Mouse (Mus musculus) liver, embryonic 14.5 days (tissue): ENCODE data around the gene Slk. TPM values are rescaled to one million over a fixed set of nuclear protein-coding genes. Genes with fewer than 3 reads are reported as not detected.

ENCODE experiments used
- ATAC-seq: fragments of 200-750 bp; cut with Nextera tagmentation; 2 replicates; pipeline ENCODE4 v1.8.0; 2017; ENCODE audit warnings: moderate number of reproducible peaks, mild to moderate bottlenecking, moderate library complexity; ENCODE audit not compliant: insufficient read depth
- DNase-seq, 3 experiments: peaks; one replicate each; pipeline ENCODE4 v3.0.0-alpha.2; 2012 to 2013; ENCODE audit warnings: low read depth in 3 of 3, low spot score in 3 of 3
- H3K27ac ChIP-seq: fragments of 300-500 bp; sonication (generic); 2 replicates; pipeline ENCODE4 v1.5.1; 2014; ENCODE audit warnings: moderate library complexity, mild to moderate bottlenecking, control low read depth, inconsistent platforms
- H3K27me3 ChIP-seq: fragments of 300-500 bp; sonication (generic); 2 replicates; pipeline ENCODE4 v1.6.1; 2014; ENCODE audit warnings: mild to moderate bottlenecking, low read length, moderate library complexity; ENCODE audit not compliant: control insufficient read depth, insufficient read depth
- H3K36me3 ChIP-seq: fragments of 300-500 bp; sonication (generic); replicated peaks from 2 replicates; pipeline ENCODE4 v1.6.1; 2014; ENCODE audit warnings: low read depth; ENCODE audit not compliant: control insufficient read depth, insufficient read depth
- H3K4me1 ChIP-seq, 2 experiments: fragments of 200-500 bp in 1 of 2; fragments of 300-500 bp in 1 of 2; sonication (generic) in 1 of 2; replicated peaks; 2 replicates each; pipeline ENCODE4 v1.6.1; 2012 to 2014; ENCODE audit warnings: antibody characterized with exemption in 1 of 2, inconsistent platforms in 1 of 2, low read length in 1 of 2; ENCODE audit not compliant: control insufficient read depth in 2 of 2, insufficient read depth in 2 of 2
- H3K4me2 ChIP-seq: fragments of 300-500 bp; sonication (generic); 2 replicates; pipeline ENCODE4 v1.6.1; 2014; ENCODE audit warnings: low read depth, mild to moderate bottlenecking, control low read depth, moderate library complexity
- H3K4me3 ChIP-seq, 2 experiments: fragments of 200-500 bp in 1 of 2; fragments of 300-500 bp in 1 of 2; sonication (generic) in 1 of 2; 2 replicates each; pipeline ENCODE4 v1.5.1; 2012 to 2014; ENCODE audit warnings: low read depth in 2 of 2, low read length in 2 of 2, mild to moderate bottlenecking in 2 of 2, control low read depth in 1 of 2, inconsistent platforms in 1 of 2, moderate library complexity in 1 of 2; ENCODE audit not compliant: insufficient read depth in 1 of 2
- H3K9ac ChIP-seq: fragments of 300-500 bp; sonication (generic); replicated peaks from 2 replicates; pipeline ENCODE4 v1.6.1; 2014; ENCODE audit warnings: mild to moderate bottlenecking, control low read depth, moderate library complexity
- H3K9me3 ChIP-seq: fragments of 300-500 bp; sonication (generic); 2 replicates; pipeline ENCODE4 v1.6.1; 2016; ENCODE audit warnings: low read length, mixed read lengths; ENCODE audit not compliant: control insufficient read depth
- CTCF ChIP-seq: IDR thresholded peaks from 2 replicates; pipeline ENCODE4 v1.5.1; 2016; ENCODE audit warnings: antibody characterized with exemption, low read depth, control low read depth
- EP300 ChIP-seq: IDR thresholded peaks from 2 replicates; pipeline ENCODE4 v1.6.1; 2016; ENCODE audit warnings: antibody characterized with exemption, low read depth
- WGBS: fragments of 180-500 bp; shearing (Covaris S2); extraction: QIAGEN DNeasy Blood & Tissue Kit; methylation state at CpG from one replicate; pipeline ENCODE4 v1.1.7; 2014; ENCODE audit not compliant: insufficient replicate concordance; 5-methylcytosine and 5-hydroxymethylcytosine counted together
- polyA plus RNA-seq, 2 experiments: library from polyadenylated mRNA; depleted of rRNA in 1 of 2; stranded (reverse) in 1 of 2; unstranded in 1 of 2; fragments of >200 nt; fragmentation: Nextera tagmentation in 1 of 2; extraction: Ambion mirVana in 1 of 2; gene quantifications; 2 replicates each; pipeline versions ENCODE4 v1.2.1 to v1.2.3; 2012 to 2014

Gene Slk
- polyA plus RNA-seq, 2 experiments, result 8.6 to 16.5 TPM

DNA sequence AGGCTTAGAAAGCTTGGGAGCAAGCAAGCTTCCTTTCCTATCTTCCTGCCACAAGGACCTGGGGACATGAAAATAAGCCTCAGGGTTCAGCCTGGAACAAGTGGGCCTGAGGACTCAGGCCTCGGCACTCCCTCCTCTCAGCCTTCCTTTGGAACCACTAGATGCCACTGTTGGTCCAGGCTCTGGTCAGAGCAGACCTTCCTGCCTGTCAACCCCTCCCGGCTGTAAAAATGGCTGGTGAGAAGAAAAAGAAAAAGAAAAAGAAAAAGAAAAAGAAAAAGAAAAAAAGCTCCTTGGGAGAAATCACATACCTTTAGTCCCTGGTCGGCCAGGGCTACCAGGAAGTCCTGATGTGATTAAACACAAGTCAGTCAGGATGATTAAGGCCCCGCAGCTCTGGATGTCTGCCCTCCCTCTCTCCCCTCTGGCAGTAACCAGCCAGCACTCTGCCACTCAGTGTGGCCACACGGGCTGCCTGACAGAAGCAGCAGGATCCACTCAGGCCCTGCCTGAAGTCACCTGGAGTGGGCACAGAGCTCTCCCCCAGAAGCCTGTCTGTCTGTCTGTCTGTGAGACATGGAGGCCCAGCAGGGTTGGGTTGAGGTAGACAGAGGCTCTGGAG, 79.5 kb downstream of the Slk start:
- DNase-seq (no peak), ATAC-seq (no peak)
- H3K4me1 ChIP-seq, result no peaks in the 10 kb centered on the region
- H3K36me3 ChIP-seq, result no peaks in the 10 kb centered on the region
- TF ChIP-seq CTCF (peak; percentile 67), EP300 (no peak)
- H3K27me3 ChIP-seq, result no peaks in the 10 kb centered on the region
- no peak overlapping the region for H3K9ac ChIP-seq
- 19% methylated on average over 5 of the region's 5 CpGs for WGBS
- no peak overlapping the region for H3K4me3 ChIP-seq
- no peak overlapping the region for H3K4me2 ChIP-seq
- no peaks in the 10 kb centered on the region for H3K9me3 ChIP-seq
- H3K27ac ChIP-seq, result no peak overlapping the region

DNA sequence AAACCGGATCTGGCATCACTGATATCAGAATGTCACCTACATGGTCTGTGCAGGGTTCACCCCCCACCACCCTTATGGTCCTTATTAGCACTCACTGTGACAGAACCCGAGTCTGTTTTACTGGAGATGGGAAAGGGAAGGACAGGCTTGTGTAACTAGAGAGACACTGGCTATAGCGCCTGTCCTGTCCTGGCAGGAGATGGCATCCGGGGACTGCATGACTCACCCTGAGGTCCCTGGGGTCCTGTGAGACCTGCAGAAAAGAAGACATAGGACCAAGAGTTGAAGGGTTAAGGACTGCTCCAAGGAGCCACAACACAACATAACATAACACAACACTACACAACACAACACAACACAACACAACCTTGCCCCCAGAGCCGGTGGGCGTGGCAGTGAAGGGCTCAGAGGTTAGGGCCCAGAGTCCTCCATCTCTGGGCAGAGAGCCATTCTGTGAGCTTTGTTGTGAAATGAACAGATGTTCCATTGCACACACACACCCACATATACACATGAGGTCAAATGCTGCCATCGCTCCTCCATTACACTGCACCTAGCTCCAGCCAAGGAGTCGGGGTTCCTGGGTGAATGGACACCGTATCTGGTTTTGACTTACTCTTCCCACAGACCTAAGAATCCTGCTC, 80.4 kb downstream of the Slk start:
- H3K9ac ChIP-seq, result no peak overlapping the region
- no peak for DNase-seq
- no peak for ATAC-seq
- no peak for TF ChIP-seq CTCF
- no peak for TF ChIP-seq EP300
- no peak overlapping the region for H3K4me3 ChIP-seq
- H3K27ac ChIP-seq, result no peak overlapping the region
- no peak overlapping the region for H3K4me2 ChIP-seq
- 72% methylated on average over 9 of the region's 9 CpGs for WGBS
- H3K4me1 ChIP-seq, result no peaks in the 10 kb centered on the region
- no peaks in the 10 kb centered on the region for H3K9me3 ChIP-seq
- no peaks in the 10 kb centered on the region for H3K27me3 ChIP-seq
- no peaks in the 10 kb centered on the region for H3K36me3 ChIP-seq

GRCm38 (mm10) chr19:47667601-47668000, 88.1 kb downstream of the Slk start:
- no peak for DNase-seq
- no peak for TF ChIP-seq CTCF
- Histone ChIP-seq H3K9ac (no peak overlapping the region), H3K27me3 (no peaks in the 10 kb centered on the region), H3K9me3 (no peaks in the 10 kb centered on the region), H3K4me1 (no peaks in the 10 kb centered on the region), H3K27ac (no peak overlapping the region), H3K4me2 (no peak overlapping the region), H3K4me3 (no peak overlapping the region), H3K36me3 (no peaks in the 10 kb centered on the region)
- no peak for ATAC-seq
- 55% methylated on average over 8 of the region's 8 CpGs for WGBS

GRCm38 (mm10) chr19:47668399-47668798, 88.9 kb downstream of the Slk start:
- DNase-seq, result no peak
- Histone ChIP-seq H3K36me3 (no peaks in the 10 kb centered on the region), H3K4me3 (no peak overlapping the region), H3K27me3 (no peaks in the 10 kb centered on the region), H3K27ac (no peak overlapping the region), H3K4me2 (no peak overlapping the region), H3K9ac (no peak overlapping the region), H3K4me1 (no peaks in the 10 kb centered on the region), H3K9me3 (no peaks in the 10 kb centered on the region)
- no peak for TF ChIP-seq CTCF
- TF ChIP-seq EP300, result no peak
- WGBS, result 69% methylated on average over 9 of the region's 9 CpGs
- ATAC-seq, result no peak

DNA sequence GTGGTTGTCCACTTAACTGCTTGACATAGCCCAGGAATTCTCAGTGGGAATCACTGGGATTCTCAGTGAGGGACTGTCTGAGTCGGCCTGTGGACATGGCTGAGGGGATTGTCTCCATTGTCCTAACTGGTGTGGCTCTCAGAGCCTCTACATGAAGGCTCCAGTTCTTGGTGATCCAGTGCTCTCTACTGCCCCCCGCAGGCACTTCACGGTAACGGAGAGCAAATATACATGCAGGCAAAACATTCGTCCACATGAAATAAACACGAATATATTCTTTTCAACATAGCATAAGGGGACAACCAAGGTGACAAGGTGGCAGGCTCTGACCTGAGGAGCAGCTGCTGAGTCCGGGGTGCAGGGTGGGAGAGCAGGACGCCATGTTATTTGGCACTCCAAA, 94.9 kb downstream of the Slk start:
- ATAC-seq, result no peak
- 17% methylated on average over 8 of the region's 8 CpGs for WGBS

More for the DNA sequence above, 94.9 kb downstream of the Slk start:
- no peak overlapping the region for H3K4me3 ChIP-seq
- H3K4me1 ChIP-seq, result no peaks in the 10 kb centered on the region; a peak in 1 of 4 replicates
- no peak overlapping the region for H3K4me2 ChIP-seq
- TF ChIP-seq EP300 (no peak), CTCF (peak; percentile 89)
- DNase-seq, result peak in 2 of 3 experiments; percentile 9 to 16
- H3K27ac ChIP-seq, result no peak overlapping the region
- no peaks in the 10 kb centered on the region for H3K9me3 ChIP-seq
- H3K27me3 ChIP-seq, result no peaks in the 10 kb centered on the region
- H3K9ac ChIP-seq, result no peak overlapping the region
- H3K36me3 ChIP-seq, result no peaks in the 10 kb centered on the region
